Mouse (Mus musculus): Measurements from ENCODE around the gene Bbs9. TPM values are rescaled to one million over a fixed set of nuclear protein-coding genes. Genes with fewer than 3 reads are reported as not detected.

Bbs9 gene
- total RNA-seq, 1 experiment, result 10.3 TPM

DNA sequence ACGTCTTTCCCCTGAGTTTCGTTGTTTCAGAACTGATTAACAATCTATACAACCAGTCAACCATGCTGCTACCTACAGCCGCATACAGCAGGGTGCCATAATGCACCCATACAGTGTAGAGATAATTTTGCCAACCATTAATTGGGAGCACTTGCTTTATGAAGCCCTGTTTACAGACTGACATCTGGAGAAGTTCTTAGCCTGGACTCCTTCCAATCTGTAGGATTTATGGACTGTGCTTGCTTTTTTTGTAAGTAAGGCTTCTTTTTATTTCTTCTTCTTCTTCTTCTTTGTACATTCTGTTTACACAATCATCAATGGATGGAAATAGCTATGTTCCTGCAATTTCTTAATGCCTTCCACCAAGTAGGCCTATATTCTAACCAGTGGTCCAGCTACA, 395.1 kb downstream of the Bbs9 start:
- no peaks in the 10 kb centered on the region for H3K4me1 ChIP-seq (ENCODE audit: control insufficient read depth in 2 of 2, insufficient read depth in 2 of 2, low read length in 2 of 2, poor library complexity in 1 of 2)
- in situ Hi-C loops (cut with MboI; ENCODE audit: low sequenced_read_pairs in 2 of 2, unreplicated experiment in 2 of 2), result no loop called here
- H3K9ac ChIP-seq (ENCODE audit: insufficient read depth, low read depth, low read length, poor library complexity, severe bottlenecking), result no peak overlapping the region
- H3K27ac ChIP-seq (ENCODE audit: insufficient read depth, low read depth, low read length, poor library complexity, severe bottlenecking), result no peak overlapping the region
- H3K9me3 ChIP-seq (ENCODE audit: control insufficient read depth, insufficient read depth, low read depth, low read length), result no peaks in the 10 kb centered on the region
- TF ChIP-seq MAFK (IDR thresholded peaks at IDR 0.05; ENCODE audit: insufficient read depth, low read depth, low read length) (no peak), HCFC1 (IDR thresholded peaks at IDR 0.05; ENCODE audit: borderline replicate concordance, insufficient read depth, low read length) (no peak), ZC3H11A (IDR thresholded peaks at IDR 0.05; ENCODE audit: borderline replicate concordance, low read depth, low read length) (no peak), CHD2 (IDR thresholded peaks at IDR 0.05; ENCODE audit: low read depth, low read length) (no peak), ZNF384 (IDR thresholded peaks at IDR 0.05; ENCODE audit: low read depth, low read length) (no peak)
- no peak overlapping the region for H3K4me3 ChIP-seq (ENCODE audit: insufficient read depth in 1 of 2, low read depth in 1 of 2, low read length in 2 of 2, poor library complexity in 1 of 2, severe bottlenecking in 1 of 2)
- DNase-seq (ENCODE audit: low read depth, low spot score), result no peak
- no peaks in the 10 kb centered on the region for H3K36me3 ChIP-seq (ENCODE audit: control insufficient read depth, insufficient read depth, low read length, poor library complexity, severe bottlenecking)

DNA sequence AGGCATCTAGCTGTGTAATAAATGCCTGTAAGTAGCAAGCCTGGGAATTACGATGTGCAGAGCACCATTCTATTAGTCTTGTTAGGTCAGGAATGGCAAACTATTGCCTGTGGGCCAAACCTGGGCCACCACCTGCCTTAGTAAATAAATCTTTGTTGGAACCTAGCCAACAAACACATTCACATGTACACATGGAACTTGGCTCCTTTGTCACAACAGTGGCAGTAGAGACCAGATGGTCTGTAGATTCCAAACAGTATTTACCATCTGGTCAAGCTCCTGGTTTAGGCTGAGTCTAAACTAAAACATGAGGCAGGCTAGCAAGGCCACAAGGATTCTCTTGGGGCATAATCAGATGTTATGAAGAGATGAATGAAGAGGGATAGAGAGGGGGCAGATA, 399.7 kb downstream of the Bbs9 start:
- Histone ChIP-seq H3K9ac (ENCODE audit: insufficient read depth, low read depth, low read length, poor library complexity, severe bottlenecking) (no peak overlapping the region), H3K4me1 (ENCODE audit: control insufficient read depth in 2 of 2, insufficient read depth in 2 of 2, low read length in 2 of 2, poor library complexity in 1 of 2) (no peaks in the 10 kb centered on the region), H3K9me3 (ENCODE audit: control insufficient read depth, insufficient read depth, low read depth, low read length) (no peaks in the 10 kb centered on the region), H3K27ac (ENCODE audit: insufficient read depth, low read depth, low read length, poor library complexity, severe bottlenecking) (no peak overlapping the region), H3K36me3 (ENCODE audit: control insufficient read depth, insufficient read depth, low read length, poor library complexity, severe bottlenecking) (no peaks in the 10 kb centered on the region), H3K4me3 (ENCODE audit: insufficient read depth in 1 of 2, low read depth in 1 of 2, low read length in 2 of 2, poor library complexity in 1 of 2, severe bottlenecking in 1 of 2) (no peak overlapping the region)
- no peak for DNase-seq (ENCODE audit: low read depth, low spot score)
- in situ Hi-C loops (cut with MboI; ENCODE audit: low sequenced_read_pairs in 2 of 2, unreplicated experiment in 2 of 2), result no loop called here
- TF ChIP-seq HCFC1 (IDR thresholded peaks at IDR 0.05; ENCODE audit: borderline replicate concordance, insufficient read depth, low read length) (no peak), MAFK (IDR thresholded peaks at IDR 0.05; ENCODE audit: insufficient read depth, low read depth, low read length) (no peak), ZC3H11A (IDR thresholded peaks at IDR 0.05; ENCODE audit: borderline replicate concordance, low read depth, low read length) (no peak), ZNF384 (IDR thresholded peaks at IDR 0.05; ENCODE audit: low read depth, low read length) (no peak), CHD2 (IDR thresholded peaks at IDR 0.05; ENCODE audit: low read depth, low read length) (no peak)

DNA sequence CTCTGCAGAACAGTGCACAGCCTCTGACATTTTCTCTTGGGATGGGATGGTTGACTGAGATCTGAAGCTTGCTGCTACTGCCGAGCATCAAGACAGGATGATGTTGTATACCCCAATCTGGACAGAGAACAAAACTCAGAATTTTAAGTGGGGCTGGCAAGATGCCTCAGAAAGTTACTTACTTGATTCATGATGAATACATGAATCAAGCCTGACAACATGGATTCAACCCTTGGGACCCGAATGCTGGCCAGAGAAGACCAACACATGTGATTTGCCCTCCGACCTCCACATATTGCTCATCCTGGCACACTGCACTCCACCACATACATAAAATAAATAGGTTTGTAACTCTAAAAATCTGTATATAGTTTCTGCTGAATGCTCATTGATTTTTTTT, 403.8 kb downstream of the Bbs9 start:
- no peaks in the 10 kb centered on the region for H3K36me3 ChIP-seq (ENCODE audit: control insufficient read depth, insufficient read depth, low read length, poor library complexity, severe bottlenecking)
- no peaks in the 10 kb centered on the region for H3K4me1 ChIP-seq (ENCODE audit: control insufficient read depth in 2 of 2, insufficient read depth in 2 of 2, low read length in 2 of 2, poor library complexity in 1 of 2)
- no peak for TF ChIP-seq HCFC1 (IDR thresholded peaks at IDR 0.05; ENCODE audit: borderline replicate concordance, insufficient read depth, low read length)
- TF ChIP-seq ZC3H11A (IDR thresholded peaks at IDR 0.05; ENCODE audit: borderline replicate concordance, low read depth, low read length), result no peak
- no peak for TF ChIP-seq MAFK (IDR thresholded peaks at IDR 0.05; ENCODE audit: insufficient read depth, low read depth, low read length)
- no peak for TF ChIP-seq CHD2 (IDR thresholded peaks at IDR 0.05; ENCODE audit: low read depth, low read length)
- no peak for TF ChIP-seq ZNF384 (IDR thresholded peaks at IDR 0.05; ENCODE audit: low read depth, low read length)
- no peak overlapping the region for H3K4me3 ChIP-seq (ENCODE audit: insufficient read depth in 1 of 2, low read depth in 1 of 2, low read length in 2 of 2, poor library complexity in 1 of 2, severe bottlenecking in 1 of 2)
- H3K9ac ChIP-seq (ENCODE audit: insufficient read depth, low read depth, low read length, poor library complexity, severe bottlenecking), result no peak overlapping the region
- no peak for DNase-seq (ENCODE audit: low read depth, low spot score)
- H3K27ac ChIP-seq (ENCODE audit: insufficient read depth, low read depth, low read length, poor library complexity, severe bottlenecking), result no peak overlapping the region
- in situ Hi-C loops (cut with MboI; ENCODE audit: low sequenced_read_pairs in 2 of 2, unreplicated experiment in 2 of 2), result no loop called here
- no peaks in the 10 kb centered on the region for H3K9me3 ChIP-seq (ENCODE audit: control insufficient read depth, insufficient read depth, low read depth, low read length)

DNA sequence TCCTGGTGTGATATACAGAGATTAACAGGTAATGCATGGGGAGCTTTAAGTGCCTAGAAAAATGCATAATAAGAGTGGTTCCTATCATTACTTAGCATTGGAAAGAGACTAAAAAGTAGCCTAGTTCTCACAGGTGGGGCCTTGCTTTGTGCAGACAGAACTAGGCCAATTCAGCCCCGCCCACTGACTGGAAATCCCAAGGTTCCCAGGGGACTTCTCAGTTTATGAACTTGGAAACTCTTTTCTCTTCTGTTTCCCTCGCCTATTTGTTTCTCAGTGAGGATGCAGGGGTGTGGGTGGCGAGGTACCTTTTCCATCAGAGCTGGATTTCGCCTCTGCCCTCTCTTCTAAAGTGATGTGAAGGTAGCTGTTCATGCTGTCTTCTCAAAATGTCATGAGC, 410.8 kb downstream of the Bbs9 start:
- TF ChIP-seq CHD2 (IDR thresholded peaks at IDR 0.05; ENCODE audit: low read depth, low read length) (no peak), ZC3H11A (IDR thresholded peaks at IDR 0.05; ENCODE audit: borderline replicate concordance, low read depth, low read length) (no peak), MAFK (IDR thresholded peaks at IDR 0.05; ENCODE audit: insufficient read depth, low read depth, low read length) (no peak), ZNF384 (IDR thresholded peaks at IDR 0.05; ENCODE audit: low read depth, low read length) (no peak), HCFC1 (IDR thresholded peaks at IDR 0.05; ENCODE audit: borderline replicate concordance, insufficient read depth, low read length) (no peak)
- no peaks in the 10 kb centered on the region for H3K9me3 ChIP-seq (ENCODE audit: control insufficient read depth, insufficient read depth, low read depth, low read length)
- no peak for DNase-seq (ENCODE audit: low read depth, low spot score)
- H3K27ac ChIP-seq (ENCODE audit: insufficient read depth, low read depth, low read length, poor library complexity, severe bottlenecking), result no peak overlapping the region
- no peaks in the 10 kb centered on the region for H3K4me1 ChIP-seq (ENCODE audit: control insufficient read depth in 2 of 2, insufficient read depth in 2 of 2, low read length in 2 of 2, poor library complexity in 1 of 2)
- in situ Hi-C loops (cut with MboI; ENCODE audit: low sequenced_read_pairs in 2 of 2, unreplicated experiment in 2 of 2), result no loop called here
- H3K36me3 ChIP-seq (ENCODE audit: control insufficient read depth, insufficient read depth, low read length, poor library complexity, severe bottlenecking), result no peaks in the 10 kb centered on the region
- H3K9ac ChIP-seq (ENCODE audit: insufficient read depth, low read depth, low read length, poor library complexity, severe bottlenecking), result no peak overlapping the region
- H3K4me3 ChIP-seq (ENCODE audit: insufficient read depth in 1 of 2, low read depth in 1 of 2, low read length in 2 of 2, poor library complexity in 1 of 2, severe bottlenecking in 1 of 2), result no peak overlapping the region

DNA sequence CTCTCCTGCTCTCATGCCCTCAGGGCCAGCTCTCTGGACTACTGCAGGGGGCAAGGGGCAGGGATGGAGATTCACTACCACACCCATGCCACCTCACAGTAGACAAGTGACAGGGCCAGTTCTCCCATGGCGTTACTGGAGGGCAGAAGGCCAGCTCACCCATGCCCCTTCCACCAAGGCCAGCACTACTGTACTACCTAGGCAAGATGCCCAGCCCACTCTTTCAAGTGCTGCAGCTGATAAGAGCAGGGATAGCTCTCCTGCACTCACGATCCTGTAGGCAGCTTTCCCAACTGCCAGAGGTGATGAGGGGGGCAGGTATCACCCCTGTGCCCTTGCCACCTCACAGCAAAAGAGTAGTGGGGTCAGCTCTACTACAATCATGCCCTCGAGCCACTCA, 429.9 kb downstream of the Bbs9 start:
- Histone ChIP-seq H3K9me3 (ENCODE audit: control insufficient read depth, insufficient read depth, low read depth, low read length) (no peaks in the 10 kb centered on the region), H3K9ac (ENCODE audit: insufficient read depth, low read depth, low read length, poor library complexity, severe bottlenecking) (no peak overlapping the region), H3K4me3 (ENCODE audit: insufficient read depth in 1 of 2, low read depth in 1 of 2, low read length in 2 of 2, poor library complexity in 1 of 2, severe bottlenecking in 1 of 2) (no peak overlapping the region), H3K27ac (ENCODE audit: insufficient read depth, low read depth, low read length, poor library complexity, severe bottlenecking) (no peak overlapping the region; the same call in 1 of the 2 replicates), H3K4me1 (ENCODE audit: control insufficient read depth in 2 of 2, insufficient read depth in 2 of 2, low read length in 2 of 2, poor library complexity in 1 of 2) (no peaks in the 10 kb centered on the region), H3K36me3 (ENCODE audit: control insufficient read depth, insufficient read depth, low read length, poor library complexity, severe bottlenecking) (no peaks in the 10 kb centered on the region)
- in situ Hi-C loops (cut with MboI; ENCODE audit: low sequenced_read_pairs in 2 of 2, unreplicated experiment in 2 of 2), result no loop called here
- TF ChIP-seq ZNF384 (IDR thresholded peaks at IDR 0.05; ENCODE audit: low read depth, low read length) (no peak), CHD2 (IDR thresholded peaks at IDR 0.05; ENCODE audit: low read depth, low read length) (no peak), MAFK (IDR thresholded peaks at IDR 0.05; ENCODE audit: insufficient read depth, low read depth, low read length) (no peak), ZC3H11A (IDR thresholded peaks at IDR 0.05; ENCODE audit: borderline replicate concordance, low read depth, low read length) (no peak), HCFC1 (IDR thresholded peaks at IDR 0.05; ENCODE audit: borderline replicate concordance, insufficient read depth, low read length) (no peak)
- DNase-seq (ENCODE audit: low read depth, low spot score), result no peak

Measured in ES-E14 (cell line).